Mouse (Mus musculus) urinary bladder, postnatal 4 days (tissue): ENCODE data around the gene Tle6.

ENCODE experiments used
- DNase-seq, 2 experiments: peaks; one replicate each; pipeline ENCODE4 v3.0.0; 2021 to 2022; ENCODE audit warnings: low spot score in 2 of 2

The Tle6 gene

GRCm38 (mm10) chr10:81563481-81563880 is 37.4 kb downstream of the Tle6 start:
- DNase-seq = no peak

DNA sequence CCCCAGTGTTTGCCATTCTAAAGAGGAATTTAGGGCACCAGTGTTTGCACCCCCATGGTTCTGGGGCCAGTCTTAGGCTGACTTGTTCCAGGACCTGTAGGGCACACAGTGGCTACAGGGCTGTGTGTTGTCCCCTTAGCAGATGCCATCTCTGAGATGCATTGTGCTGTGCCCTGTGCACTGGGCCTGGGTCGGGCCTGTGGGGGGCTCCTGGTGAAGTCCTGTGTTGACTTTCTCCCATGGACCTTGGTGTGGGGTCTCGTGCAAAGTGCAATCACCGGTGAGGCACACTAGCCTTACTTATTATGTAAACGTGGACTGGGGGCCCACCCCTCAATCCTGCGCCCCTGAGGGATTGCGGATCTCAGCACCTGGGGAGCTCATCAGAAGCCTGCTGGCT is 38.5 kb downstream of the Tle6 start:
- no peak for DNase-seq

DNA sequence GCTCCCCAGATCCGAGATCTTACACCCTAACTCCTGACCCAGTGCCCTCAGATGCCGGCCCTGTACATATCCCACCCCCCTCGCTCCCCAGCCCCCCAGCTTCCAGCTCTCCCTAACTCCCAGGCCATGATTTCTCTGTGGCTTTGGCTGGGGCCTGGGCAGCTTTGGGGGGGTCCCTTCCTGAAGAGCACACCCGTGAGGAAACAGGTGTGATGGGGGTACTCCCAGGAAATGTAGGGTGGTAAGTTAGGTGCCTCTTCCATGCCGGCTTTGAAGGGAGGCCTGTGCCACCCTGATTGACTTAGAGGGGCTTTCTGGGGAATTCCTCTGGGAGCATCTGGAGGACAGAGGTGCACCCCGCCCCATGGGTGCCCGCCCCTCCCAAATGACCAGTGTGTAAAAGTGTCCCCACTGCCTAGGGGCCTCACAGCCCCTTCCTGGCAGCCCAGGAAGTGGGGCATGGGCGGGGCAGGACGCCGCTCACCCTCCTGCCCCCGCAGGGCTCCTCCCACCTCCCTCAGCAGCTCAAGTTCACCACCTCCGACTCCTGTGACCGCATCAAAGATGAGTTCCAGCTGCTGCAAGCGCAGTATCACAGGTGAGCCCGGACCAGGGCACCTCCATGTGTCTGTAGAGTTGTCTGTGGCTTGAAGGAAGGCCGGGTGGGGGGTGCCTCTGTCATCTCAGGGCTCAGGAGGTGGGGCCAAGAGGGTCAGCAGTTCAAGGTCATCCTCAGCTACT is 40.0 kb downstream of the Tle6 start:
- DNase-seq = no peak

GRCm38 (mm10) chr10:81559627-81560539 is 41.0 kb downstream of the Tle6 start:
- peak in 1 of 2 experiments; percentile 66 for DNase-seq

- peak; percentile 78 to 82 for DNase-seq
These were observed 41.7 kb downstream of the Tle6 start, which contains the start of gene Aes for GRCm38 (mm10) chr10:81559163-81559626. Aes (plus strand) TSS chr10:81559488.

DNA sequence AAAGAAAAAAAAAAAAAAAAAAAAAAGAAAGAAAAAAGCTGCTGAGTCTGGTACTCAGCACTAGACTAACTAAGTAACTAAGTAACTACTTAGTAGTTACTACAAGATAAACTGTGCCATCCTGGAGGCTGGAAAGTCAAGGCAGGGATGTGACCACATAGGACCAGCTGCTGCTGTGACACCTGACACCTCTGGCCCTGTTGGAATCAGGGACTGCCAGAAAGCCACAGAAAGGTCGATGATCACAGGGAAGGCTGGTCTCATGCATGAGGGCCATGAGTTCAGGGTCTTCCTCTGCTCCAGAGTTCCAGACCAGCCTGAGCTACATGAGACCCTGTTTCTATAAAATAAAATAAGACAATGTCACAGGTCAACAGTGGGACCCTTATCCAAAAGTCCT is 43.4 kb downstream of the Tle6 start:
- DNase-seq = no peak

DNA sequence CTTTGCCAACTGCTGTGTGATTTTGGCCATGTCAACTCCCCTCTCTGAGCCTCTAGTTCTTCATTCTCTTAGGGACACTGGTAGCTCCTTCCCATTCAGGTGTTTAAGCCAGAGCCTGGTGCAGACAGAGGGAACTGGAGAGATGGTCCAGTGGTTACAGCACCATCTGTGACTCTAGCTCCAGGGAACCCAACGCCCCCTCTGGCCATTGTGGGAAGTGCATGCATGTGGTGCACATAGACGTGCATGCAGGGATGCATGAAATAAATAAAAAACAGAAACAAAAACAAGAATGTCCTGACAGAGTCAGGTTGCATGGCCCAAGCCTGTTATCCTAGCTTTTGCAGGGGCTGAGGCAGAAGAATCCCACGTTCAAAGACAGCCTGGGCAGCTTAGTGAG is 44.6 kb downstream of the Tle6 start:
- no peak for DNase-seq

- DNase-seq = no peak
These were observed 46.8 kb downstream of the Tle6 start for GRCm38 (mm10) chr10:81553807-81554755.

DNA sequence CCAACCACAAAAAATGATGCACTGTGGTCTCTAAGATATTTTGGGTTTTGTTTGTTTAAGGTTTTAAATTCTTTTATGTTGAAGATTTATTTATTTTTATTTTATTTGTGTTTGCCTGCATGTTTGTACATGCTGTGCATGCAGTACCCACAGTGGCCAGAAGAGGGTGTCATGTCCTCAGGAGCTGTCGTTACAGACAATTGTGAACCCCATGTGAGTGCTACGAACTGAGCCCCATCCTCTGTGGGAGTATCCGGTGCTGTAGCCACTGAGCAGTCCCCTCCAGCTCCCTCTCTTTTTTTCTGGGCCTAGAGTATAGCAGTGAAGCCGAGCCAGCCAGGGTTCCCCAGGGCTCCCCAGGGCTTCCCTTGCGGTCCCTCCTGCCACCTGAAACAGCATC is 47.6 kb downstream of the Tle6 start:
- DNase-seq = no peak

DNA sequence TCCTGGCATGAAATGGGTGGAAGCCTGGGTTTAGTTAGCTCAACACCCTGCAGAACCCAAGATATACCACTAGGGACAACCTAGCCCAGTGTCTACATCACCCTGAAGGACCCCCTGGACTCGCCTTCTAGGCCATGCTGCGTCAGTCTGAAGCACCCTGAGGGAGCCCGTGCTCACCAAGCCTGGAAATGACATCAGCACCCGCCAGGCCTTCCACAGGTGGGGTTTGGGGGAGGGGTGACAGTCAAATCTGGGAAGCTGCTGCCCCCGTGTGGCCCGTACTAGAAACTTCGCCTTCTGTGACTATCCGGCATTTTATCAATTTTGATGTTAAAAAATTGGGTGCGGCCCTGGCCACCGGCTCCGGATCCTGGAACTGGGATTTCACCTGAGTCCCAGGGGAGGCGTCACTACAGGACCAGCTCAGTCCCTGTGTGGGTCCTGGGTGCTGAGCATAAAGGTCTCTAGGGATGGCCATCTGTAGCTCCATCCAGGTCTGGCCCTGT is 49.2 kb downstream of the Tle6 start:
- peak; percentile 82 to 86 for DNase-seq

- no peak for DNase-seq
These were observed 50.6 kb downstream of the Tle6 start for GRCm38 (mm10) chr10:81550257-81550656.

- DNase-seq = no peak
These were observed 51.9 kb downstream of the Tle6 start for GRCm38 (mm10) chr10:81548944-81549343.

GRCm38 (mm10) chr10:81546788-81547571 is 53.9 kb downstream of the Tle6 start:
- DNase-seq = no peak

DNA sequence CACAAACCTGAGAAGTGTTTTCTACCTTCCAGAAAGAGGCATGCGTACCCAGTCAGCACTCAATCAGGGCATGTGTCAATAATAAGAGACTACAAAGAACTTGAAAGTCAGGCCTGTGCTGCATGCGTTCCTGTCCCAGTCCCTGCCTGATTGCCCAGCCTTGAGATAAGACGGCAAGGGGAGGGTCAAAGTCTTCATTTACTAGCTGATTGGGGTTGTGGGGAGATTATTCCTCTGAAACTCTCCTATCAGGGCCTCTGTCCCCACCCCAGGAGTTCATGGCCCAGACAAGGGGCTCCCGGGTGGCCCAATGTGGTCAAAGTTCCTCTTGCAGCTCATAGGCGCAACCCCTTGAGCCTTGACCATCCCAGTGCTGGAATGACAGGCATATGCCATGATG is 54.5 kb downstream of the Tle6 start:
- no peak for DNase-seq

- DNase-seq = peak; percentile 100
These were observed 55.6 kb downstream of the Tle6 start, which contains the start of gene Gna11 for GRCm38 (mm10) chr10:81545161-81545747. Gna11 (minus strand) TSS chr10:81545190.

GRCm38 (mm10) chr10:81544296-81545160 is 56.3 kb downstream of the Tle6 start:
- no peak for DNase-seq

DNA sequence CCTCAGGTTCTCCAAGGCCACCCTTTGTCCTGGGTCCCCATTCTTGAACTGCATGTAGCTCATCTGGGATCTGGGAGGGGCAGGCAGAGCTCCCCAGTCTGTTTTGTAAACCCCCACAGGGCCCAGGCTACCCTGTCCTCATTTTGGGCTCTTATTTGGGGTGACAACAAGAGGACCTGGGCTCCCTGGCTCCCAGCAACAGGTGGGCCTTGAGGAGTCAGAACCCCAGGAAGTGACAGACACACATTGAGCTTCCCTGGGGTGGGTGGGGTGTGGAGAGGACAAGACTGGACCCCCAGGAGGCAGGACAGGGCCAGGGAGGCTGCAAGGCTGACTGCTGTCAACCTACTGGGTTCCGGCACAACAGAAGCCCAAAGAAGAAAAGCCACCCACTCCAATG is 57.2 kb downstream of the Tle6 start:
- DNase-seq = no peak

DNA sequence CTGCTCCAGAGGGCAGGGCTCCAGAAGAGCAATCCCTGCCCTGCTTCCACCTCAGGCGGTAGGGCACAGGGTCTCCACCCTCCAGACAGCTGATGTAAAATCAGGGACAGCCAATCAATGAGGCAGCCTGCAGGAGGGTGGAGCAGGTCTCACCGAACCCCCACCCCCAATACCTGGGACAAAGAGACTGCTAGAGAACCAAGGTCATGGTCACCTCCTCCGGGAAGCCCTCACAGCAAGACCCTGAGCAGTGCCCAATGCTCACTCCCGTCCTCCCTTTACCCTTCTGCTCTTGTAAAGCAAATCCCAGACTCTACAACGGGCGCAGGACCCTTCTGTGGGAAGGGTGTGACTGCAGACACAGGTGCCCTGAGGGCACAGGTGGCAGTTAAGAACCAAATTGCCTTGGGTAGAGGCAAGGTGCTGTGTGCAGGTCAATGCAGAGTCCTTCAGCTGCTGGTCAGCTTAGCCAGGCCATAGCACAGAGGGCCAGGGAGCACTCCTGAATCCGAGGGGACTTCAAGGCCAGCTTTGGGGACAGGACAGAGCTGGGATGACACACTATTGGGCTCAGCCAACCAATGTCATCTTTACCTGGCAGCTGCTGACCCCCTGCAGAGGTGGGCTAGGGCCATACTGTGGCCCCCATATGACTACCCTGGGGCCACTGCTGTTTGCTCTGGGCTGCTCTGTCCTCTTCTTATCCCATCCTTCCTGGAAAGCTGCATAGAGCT is 58.0 kb downstream of the Tle6 start:
- DNase-seq = no peak
